Mouse (Mus musculus) c-Kit-positive CD71-negative TER-119-negative erythroid progenitor cells, embryonic 14.5 days (primary cell): ENCODE data around the gene C1qc.

ENCODE experiments used
- DNase-seq: peaks from one replicate; pipeline ENCODE4 v3.0.0-alpha.2; 2013; ENCODE audit warnings: low read depth

The C1qc gene

DNA sequence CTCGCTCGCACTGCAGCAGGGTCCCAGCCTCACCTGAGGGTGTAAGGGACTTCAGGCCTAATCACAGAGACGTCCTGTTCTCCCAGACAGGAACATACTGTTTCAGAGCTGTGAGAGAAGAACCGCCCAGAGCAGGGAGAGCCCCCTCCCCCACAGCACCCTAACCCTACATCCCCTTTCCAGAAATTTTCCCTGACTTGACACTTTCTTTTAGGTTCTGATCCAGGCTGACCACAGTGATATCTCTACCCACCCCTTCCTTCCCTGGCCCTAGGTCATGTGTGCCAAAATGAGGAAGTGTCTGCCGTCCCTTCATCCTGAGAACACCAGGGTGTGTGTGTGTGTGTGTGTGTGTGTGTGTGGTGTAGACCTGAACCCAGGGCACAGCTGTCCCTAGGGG lies at the start of gene C1qc:
Gene C1qc (minus strand): TSS at position 255 of the 400 bp plus-strand sequence.
- no peak for DNase-seq

GRCm38 (mm10) chr4:136937935-136938334 lies 45.1 kb upstream of the C1qc start:
- no peak for DNase-seq

GRCm38 (mm10) chr4:136937344-136937743 lies 44.5 kb upstream of the C1qc start:
- DNase-seq = no peak

DNA sequence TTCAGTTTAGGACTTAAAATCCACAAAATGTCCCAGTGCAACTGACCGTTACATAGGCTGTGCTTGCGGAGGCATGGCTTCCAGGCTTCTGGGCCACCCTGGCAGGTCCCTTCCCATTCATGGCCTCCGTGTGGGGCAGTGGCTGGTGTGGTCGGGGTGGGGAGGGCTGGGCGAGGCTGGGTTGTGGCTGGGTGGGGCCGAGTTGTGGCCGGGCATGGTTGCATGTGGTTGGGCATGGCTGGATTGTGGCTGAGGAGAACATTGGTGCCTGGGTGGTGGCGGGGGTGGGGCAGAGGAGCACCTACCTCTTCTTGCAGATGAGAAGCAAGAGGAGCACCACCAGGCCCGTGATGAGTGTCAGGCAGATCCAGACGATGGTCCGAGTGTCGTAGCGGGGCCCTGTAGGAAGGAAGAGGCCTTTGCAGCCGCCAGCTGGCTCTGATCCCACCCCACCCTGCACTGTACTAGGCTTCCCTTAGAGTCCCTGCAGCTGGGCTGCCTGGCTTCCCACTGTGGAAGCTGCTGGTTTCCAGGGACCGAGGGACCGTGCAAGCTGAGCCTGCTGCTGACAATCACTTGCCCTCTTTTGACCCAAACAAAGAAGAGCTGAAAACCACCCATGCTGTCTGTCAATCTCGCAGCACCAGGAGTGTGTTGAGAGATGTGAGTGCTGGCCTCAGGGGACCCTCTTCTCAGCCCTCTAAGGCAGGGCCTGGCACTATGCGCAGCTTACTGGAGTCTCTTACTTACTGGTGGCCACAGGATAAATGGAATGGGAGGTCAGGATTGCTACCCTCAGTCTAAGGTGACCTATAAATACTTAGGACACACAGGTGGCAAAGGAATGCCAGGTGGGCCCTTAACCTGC lies 42.1 kb upstream of the C1qc start:
- DNase-seq = no peak

GRCm38 (mm10) chr4:136930474-136930873 lies 37.6 kb upstream of the C1qc start:
- peak; percentile 44 for DNase-seq

GRCm38 (mm10) chr4:136928928-136929327 lies 36.1 kb upstream of the C1qc start:
- peak; percentile 44 for DNase-seq

GRCm38 (mm10) chr4:136925804-136926203 lies 32.9 kb upstream of the C1qc start:
- DNase-seq = no peak

GRCm38 (mm10) chr4:136924529-136924928 lies 31.7 kb upstream of the C1qc start:
- peak; percentile 54 for DNase-seq

- DNase-seq = no peak
Observed at GRCm38 (mm10) chr4:136919526-136919925, 26.7 kb upstream of the C1qc start.

DNA sequence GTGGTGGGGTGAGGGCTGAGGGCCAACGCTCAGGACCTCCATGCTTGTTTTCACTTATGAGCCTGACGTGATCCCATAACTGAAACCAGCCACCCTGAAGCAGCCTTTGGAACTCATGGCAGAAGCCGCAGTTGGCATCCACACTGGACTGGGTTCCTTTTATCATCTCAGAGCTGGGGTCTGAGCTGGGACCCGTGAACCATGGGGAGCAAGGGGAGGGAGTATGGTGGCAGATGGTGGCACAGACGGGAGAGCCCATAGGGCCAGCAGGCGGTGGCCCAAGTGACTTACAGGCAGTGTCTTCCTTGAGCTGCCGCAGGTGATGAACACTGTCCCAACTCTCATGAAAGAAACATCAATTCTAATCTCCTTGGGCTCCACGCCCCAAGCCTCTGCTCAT lies 26.0 kb upstream of the C1qc start:
- DNase-seq = no peak

GRCm38 (mm10) chr4:136917165-136917524 lies 24.3 kb upstream of the C1qc start:
- no peak for DNase-seq

- DNase-seq = no peak
Observed at GRCm38 (mm10) chr4:136916359-136917164, 23.7 kb upstream of the C1qc start.

DNA sequence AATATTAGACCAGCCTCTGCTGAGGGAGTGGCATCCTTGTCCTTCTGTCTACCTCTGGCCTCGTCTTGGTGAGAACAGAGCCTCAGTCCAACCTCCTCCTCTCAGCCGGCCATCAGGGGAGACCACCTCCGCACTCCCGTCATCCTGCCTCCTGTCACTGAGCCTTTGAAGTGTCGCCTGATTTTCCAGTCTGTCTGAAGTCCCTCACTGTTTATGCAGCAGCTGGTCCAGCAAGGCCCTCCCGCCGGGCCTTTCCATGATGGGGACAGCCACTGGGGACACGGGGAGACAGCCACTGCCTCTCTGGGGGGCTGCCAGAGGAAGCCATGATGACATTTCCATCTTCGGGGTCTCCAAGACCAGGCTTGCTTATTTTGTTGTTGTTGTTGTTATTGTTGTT lies 20.0 kb upstream of the C1qc start:
- DNase-seq = no peak

GRCm38 (mm10) chr4:136911804-136912203 lies 18.9 kb upstream of the C1qc start:
- no peak for DNase-seq

DNA sequence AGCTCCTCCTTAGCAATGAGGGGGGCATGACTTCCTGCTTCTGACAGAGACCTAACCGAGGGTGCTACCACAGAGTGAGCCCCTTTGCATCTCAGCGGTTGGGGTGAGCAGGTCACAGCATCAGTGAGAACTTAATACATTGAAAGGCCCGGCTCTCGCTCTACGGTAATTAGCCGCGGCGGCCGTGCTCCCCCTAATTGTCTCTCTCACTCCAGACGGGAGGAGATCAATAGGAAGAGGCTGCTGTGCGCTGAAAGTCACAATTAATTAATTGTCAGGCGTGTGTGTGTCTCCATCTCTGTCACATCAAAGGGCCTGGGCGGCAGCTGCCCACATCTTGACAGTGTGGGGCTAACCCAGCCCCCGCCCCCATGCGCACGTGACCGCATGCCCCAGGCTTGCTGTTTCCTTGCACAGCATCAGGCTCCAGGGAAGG lies 18.4 kb upstream of the C1qc start:
- DNase-seq = no peak

DNA sequence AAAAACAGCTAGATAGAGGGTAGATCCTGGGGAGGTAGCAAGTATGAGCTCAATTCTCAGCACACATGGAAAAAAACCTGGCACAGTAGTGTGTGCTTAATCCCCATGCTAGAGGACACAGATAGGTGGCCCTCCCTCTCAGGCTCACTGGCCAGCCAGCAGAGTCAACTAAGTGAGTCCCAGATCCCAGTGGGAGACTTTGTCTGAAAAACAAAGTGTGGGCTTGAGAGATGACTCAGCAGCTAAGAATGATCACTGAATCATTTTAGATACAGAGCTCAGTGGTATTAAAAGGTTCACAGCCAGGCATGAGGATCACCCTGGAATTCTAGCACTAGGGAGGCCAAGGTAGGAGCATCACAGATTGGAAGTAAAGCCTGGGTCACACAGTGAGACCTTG lies 14.9 kb upstream of the C1qc start:
- no peak for DNase-seq

- peak; percentile 68 for DNase-seq
Observed at GRCm38 (mm10) chr4:136907033-136907432, 14.2 kb upstream of the C1qc start.

DNA sequence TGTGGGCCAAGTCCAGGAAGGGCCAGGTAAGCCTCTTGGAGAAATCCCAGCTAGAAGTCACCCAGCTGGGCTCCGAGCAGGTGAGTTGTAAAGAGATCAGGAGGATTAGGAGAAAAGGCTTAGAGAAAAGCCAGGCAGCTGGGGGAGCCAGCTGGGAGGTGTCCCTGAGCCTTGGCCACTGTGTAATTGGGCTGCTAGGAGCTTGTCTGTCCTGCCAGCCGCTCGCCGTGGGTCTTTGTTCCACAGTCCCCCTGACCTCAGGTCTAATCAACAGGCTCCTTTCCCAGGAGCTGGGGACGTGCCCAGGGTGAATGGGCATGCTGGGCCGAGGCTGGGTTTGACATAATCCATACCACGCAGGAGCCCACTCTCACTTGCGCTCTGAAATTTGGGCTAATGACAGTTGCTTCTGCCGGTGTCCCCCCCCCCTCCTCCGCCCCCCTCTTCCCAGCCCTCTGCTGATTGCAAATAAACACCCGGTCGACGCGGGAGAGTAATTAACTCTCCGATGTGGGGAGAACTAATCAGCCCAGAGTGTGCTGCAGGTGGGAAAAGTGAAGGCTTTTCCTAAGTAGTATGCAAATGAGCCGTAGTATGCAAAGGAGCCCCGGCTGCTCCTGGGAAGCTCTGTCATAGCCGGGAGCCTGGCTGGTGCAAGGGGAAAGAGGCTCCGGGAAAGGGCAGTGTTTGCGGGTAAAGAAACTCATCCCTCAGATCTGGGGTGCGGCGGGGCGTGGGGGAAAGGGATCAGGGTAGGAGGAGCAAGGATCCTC lies 12.1 kb upstream of the C1qc start:
- DNase-seq = no peak

- DNase-seq = no peak
Observed at GRCm38 (mm10) chr4:136899154-136899553, 6.3 kb upstream of the C1qc start.

GRCm38 (mm10) chr4:136898637-136899036 lies 5.8 kb upstream of the C1qc start, which contains the start of gene C1qa:
C1qa (minus strand) TSS chr4:136898803.
- DNase-seq = no peak

- no peak for DNase-seq
Observed at GRCm38 (mm10) chr4:136898084-136898598, 5.3 kb upstream of the C1qc start.

DNA sequence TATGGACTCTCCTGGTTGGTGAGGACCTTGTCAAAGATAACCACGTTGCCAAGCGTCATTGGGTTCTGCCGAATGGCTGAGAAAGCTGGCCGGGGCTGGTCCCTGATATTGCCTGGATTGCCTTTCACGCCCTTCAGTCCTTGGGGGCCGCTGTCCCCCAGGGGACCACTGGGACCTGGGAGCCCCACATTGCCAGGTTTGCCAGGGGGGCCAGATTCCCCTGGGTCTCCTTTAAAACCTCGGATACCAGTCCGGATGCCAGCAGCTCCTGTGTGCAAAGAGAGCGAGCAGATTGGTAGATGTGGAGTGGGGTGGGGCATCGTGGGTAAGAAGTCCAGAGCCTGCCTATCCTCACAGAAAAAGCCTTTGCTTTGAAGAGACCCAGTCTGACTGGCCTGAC lies 3.6 kb upstream of the C1qc start:
- DNase-seq = no peak
